Comparison of ENCODE assay signal across 25 mouse cellular contexts in the genomic region with DNA sequence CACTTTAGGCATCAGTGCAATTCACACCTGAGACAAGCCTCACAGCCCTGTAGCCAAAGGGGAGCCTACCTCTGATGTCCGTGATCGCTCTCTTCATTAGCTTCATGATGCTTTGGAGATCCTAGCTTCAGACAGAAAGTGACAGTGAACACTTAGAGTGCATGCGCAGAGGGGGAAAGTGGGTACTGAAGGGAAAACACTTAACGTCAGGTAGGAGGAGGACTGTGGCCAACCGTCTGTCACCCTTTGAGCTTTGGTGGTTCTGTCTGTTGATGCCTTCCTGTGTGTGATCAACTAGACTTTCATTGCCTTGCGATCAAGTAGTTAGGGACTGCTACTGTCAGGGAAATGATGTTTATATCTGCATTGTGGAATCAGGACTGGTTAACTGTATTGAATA. TPM values are rescaled to one million over a fixed set of nuclear protein-coding genes. Genes with fewer than 3 reads are reported as not detected.
DNase-seq lines count a peak whose midpoint lies in the region; ATAC-seq lines count a peak whose summit lies in the region.
"Had no signal": no experiment of that assay in that cellular context is flagged by ENCODE, and none has a peak within 500 bp of the region (broad histone marks: within the 10 kb centered on the region; RNA-seq: fewer than 3 reads in every experiment).

No protein-coding gene starts in this region.

- no peaks in the 10 kb centered on the region for H3K27me3 ChIP-seq in liver, embryonic 11.5 days (replicated peaks; ENCODE audit: control insufficient read depth, insufficient read depth, low read length)
- H3K27me3 ChIP-seq: embryonic facial prominence, embryonic 12.5 days; embryonic facial prominence, embryonic 15.5 days; heart, embryonic 12.5 days; heart, embryonic 15.5 days had no signal

- H3K27ac ChIP-seq in liver, embryonic 11.5 days (ENCODE audit: low read depth, low read length), result no peak overlapping the region
- H3K27ac ChIP-seq: embryonic facial prominence, embryonic 12.5 days; embryonic facial prominence, embryonic 15.5 days; heart, embryonic 15.5 days; hindbrain, embryonic 10.5 days; hindbrain, embryonic 13.5 days had no signal

- ATAC-seq in liver, embryonic 11.5 days (replicated peaks; ENCODE audit: low FRiP score), result no peak
- ATAC-seq: forebrain, embryonic 14.5 days; hindbrain, embryonic 16.5 days had no signal

- no peaks in the 10 kb centered on the region for H3K4me1 ChIP-seq in liver, embryonic 11.5 days (replicated peaks; ENCODE audit: control insufficient read depth, insufficient read depth, low read length)
- H3K4me1 ChIP-seq: embryonic facial prominence, embryonic 12.5 days; embryonic facial prominence, embryonic 15.5 days; heart, embryonic 15.5 days; hindbrain, embryonic 13.5 days had no signal

- H3K9me3 ChIP-seq in liver, embryonic 11.5 days (ENCODE audit: control insufficient read depth, low read length), result no peaks in the 10 kb centered on the region
- H3K9me3 ChIP-seq: embryonic facial prominence, embryonic 12.5 days; embryonic facial prominence, embryonic 15.5 days; heart, embryonic 12.5 days; heart, embryonic 15.5 days; hindbrain, embryonic 10.5 days; hindbrain, embryonic 13.5 days had no signal

- WGBS in liver, embryonic 11.5 days, result 88% methylated on average over 6 of the region's 6 CpGs

- no peak overlapping the region for H3K4me2 ChIP-seq in liver, embryonic 11.5 days
- H3K4me2 ChIP-seq: embryonic facial prominence, embryonic 12.5 days; embryonic facial prominence, embryonic 15.5 days; heart, embryonic 12.5 days; heart, embryonic 15.5 days; hindbrain, embryonic 13.5 days had no signal

- H3K9ac ChIP-seq in liver, embryonic 11.5 days (ENCODE audit: low read depth, low read length), result no peak overlapping the region
- H3K9ac ChIP-seq: embryonic facial prominence, embryonic 12.5 days; embryonic facial prominence, embryonic 15.5 days; heart, embryonic 12.5 days; heart, embryonic 15.5 days; hindbrain, embryonic 13.5 days had no signal

- no peaks in the 10 kb centered on the region for H3K36me3 ChIP-seq in liver, embryonic 11.5 days (ENCODE audit: control insufficient read depth, insufficient read depth, low read length)
- H3K36me3 ChIP-seq: embryonic facial prominence, embryonic 12.5 days; embryonic facial prominence, embryonic 15.5 days; heart, embryonic 12.5 days; heart, embryonic 15.5 days; hindbrain, embryonic 13.5 days had no signal

- H3K4me3 ChIP-seq in liver, embryonic 11.5 days (ENCODE audit: low read depth, low read length), result no peak overlapping the region
- H3K4me3 ChIP-seq: embryonic facial prominence, embryonic 12.5 days; embryonic facial prominence, embryonic 15.5 days; heart, embryonic 12.5 days; heart, embryonic 15.5 days; hindbrain, embryonic 10.5 days; hindbrain, embryonic 13.5 days had no signal

- peak; percentile 31 for DNase-seq in thymus, postnatal 0 days (ENCODE audit: low spot score)
- DNase-seq in thymus, adult 18-20 months, result no peak
- DNase-seq in CD8-positive naive resting alpha-beta T cell, adult 2 months (ENCODE audit: low read depth in 2 of 2, low spot score in 2 of 2), result peak; percentile 33 to 56
- peak; percentile 43 for DNase-seq in R1 (ENCODE audit: low read depth, low spot score)
- no peak for DNase-seq in ovary, postnatal 14 days (ENCODE audit: low spot score)
- DNase-seq in liver, embryonic 11.5 days (ENCODE audit: low spot score), result no peak
- DNase-seq: adrenal gland, adult 2 months; adrenal gland, postnatal 14 days; B cell, adult 2 months; cerebellum, adult 11 months; cerebellum, adult 2 months; cerebellum, adult 9-11 months; cerebellum, postnatal 25 days; gastrocnemius, postnatal 25 days; heart, adult 18-20 months; heart, postnatal 10 days; heart, postnatal 36 days had no signal

RNA-seq across cellular contexts. Expression of a gene that starts 49.4 kb away (rescaled TPM):
- polyA plus RNA-seq in thymus, postnatal 0 days (2015; fragmentation: Nextera tagmentation; extraction: Ambion mirVana), result 110 and 112 TPM in 2 replicates
- 129 and 133 TPM in 2 replicates for polyA plus RNA-seq in liver, embryonic 11.5 days (2014; fragmentation: Nextera tagmentation; extraction: Ambion mirVana)

Comparison
In these comparisons a context has a peak if more than half of its experiments do, and no peak if none do; other contexts are left out.
1. DNase-seq: peak in thymus, postnatal 0 days (single experiment), CD8-positive naive resting alpha-beta T cell, adult 2 months (2 of 2) and R1 (single experiment); none in thymus, adult 18-20 months (0 of 2), ovary, postnatal 14 days (single experiment) and liver, embryonic 11.5 days (single experiment).